Mouse (Mus musculus): ENCODE data around the gene Vcp. TPM values are rescaled to one million over a fixed set of nuclear protein-coding genes. Genes with fewer than 3 reads are reported as not detected.

Vcp gene
- polyA plus RNA-seq, 1 experiment: 319 TPM

DNA sequence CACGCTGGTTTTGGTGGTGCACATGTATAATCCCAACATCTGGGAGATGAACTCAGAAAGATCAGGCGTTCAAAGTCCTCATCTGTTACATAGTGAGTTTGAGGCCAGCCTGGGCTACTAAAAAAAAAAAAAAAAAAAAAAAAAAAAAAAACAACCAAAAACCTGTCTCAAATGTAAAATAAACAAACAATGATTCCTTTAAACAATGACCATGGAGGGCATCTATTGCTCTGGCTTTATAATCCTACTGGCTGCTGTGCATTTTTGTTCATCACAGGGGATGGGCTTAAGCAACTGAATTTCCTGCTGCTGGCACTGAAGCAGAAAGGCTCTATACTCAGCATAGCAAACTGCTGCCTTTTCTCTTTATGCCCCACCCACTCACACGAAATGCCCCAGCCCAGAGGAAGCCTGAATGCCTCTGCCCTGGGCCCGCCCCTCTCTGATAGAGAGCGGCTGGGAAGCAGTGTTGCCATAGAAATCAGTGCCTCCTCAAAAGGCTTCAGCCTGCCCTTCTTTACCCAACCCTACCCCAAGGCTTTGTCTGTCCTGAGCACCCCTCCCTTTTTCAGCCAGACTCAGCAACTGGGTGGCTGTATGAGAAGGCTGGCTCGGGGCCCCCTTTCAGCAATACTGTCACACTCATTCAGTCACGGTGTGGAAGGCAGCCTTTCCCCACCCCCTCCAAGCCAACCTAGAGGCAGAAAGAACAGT is 43.5 kb upstream of the Vcp start:
- H3K27me3 ChIP-seq (ENCODE audit: control insufficient read depth, insufficient read depth, insufficient read length): no peaks in the 10 kb centered on the region

DNA sequence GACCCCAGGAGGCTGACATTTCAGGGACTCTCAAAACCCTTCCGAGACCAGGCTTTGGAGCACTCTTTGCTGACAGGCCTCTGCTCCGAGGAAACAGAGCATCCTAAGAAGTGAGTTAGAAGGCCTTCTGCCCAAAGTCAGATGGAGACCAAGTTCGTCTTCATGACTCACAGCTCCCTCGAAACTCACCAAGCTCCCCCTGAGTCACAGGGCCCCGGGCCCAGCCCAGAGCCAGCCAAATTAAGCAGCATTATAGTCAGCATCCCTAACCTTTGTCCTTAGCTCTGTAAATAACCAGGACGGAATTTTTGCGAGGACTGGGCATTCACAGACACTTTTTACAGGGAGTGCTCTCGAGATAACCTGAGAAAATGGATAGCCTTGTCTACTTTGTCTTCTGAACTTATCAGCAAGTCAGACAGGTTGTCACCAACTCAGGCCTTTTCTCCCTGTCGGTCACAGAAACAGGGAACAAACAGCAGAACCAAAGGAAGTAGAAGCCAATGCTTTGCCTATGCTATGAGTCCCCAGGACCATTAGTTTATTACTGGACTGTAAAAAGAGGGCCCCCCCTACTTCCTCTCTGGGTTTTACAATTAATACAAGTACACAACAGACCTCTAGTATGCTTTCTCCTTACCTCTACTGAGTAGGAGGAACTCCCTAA is 40.7 kb upstream of the Vcp start:
- no peak overlapping the region for H3ac ChIP-seq (ENCODE audit: control insufficient read depth, insufficient read length, low read depth)
- no peaks in the 10 kb centered on the region for H3K79me3 ChIP-seq (ENCODE audit: low read depth)
- no peaks in the 10 kb centered on the region for H3K79me2 ChIP-seq (ENCODE audit: control insufficient read depth, insufficient read depth)
- H3K4me3 ChIP-seq (ENCODE audit: insufficient read depth, poor library complexity, severe bottlenecking): no peak overlapping the region
- no peaks in the 10 kb centered on the region for H3K36me3 ChIP-seq (ENCODE audit: control insufficient read depth, insufficient read depth)
- TF ChIP-seq CTCF (IDR thresholded peaks at IDR 0.05; ENCODE audit: control insufficient read depth, insufficient read depth, insufficient read length): no peak
- no peak for TF ChIP-seq CEBPB (IDR thresholded peaks at IDR 0.05; ENCODE audit: low read depth)
- no peak for TF ChIP-seq USF1 (IDR thresholded peaks at IDR 0.05; ENCODE audit: low read depth)
- no peak for TF ChIP-seq MYOD1 (IDR thresholded peaks at IDR 0.05; ENCODE audit: control insufficient read depth, insufficient read length, low read depth)
- TF ChIP-seq MYOG (IDR thresholded peaks at IDR 0.05; ENCODE audit: control insufficient read depth, extremely low read depth, insufficient read length): no peak
- no peak for TF ChIP-seq FOSL1 (IDR thresholded peaks at IDR 0.05; ENCODE audit: insufficient read depth, low read length, poor library complexity, severe bottlenecking)
- no peak for TF ChIP-seq MAX (IDR thresholded peaks at IDR 0.05)
- H3K27me3 ChIP-seq (ENCODE audit: control insufficient read depth, insufficient read depth, insufficient read length): no peaks in the 10 kb centered on the region

More for the DNA sequence above, 43.5 kb upstream of the Vcp start:
- H3K79me2 ChIP-seq (ENCODE audit: control insufficient read depth, insufficient read depth): no peaks in the 10 kb centered on the region
- H3ac ChIP-seq (ENCODE audit: control insufficient read depth, insufficient read length, low read depth): no peak overlapping the region
- no peak overlapping the region for H3K4me3 ChIP-seq (ENCODE audit: insufficient read depth, poor library complexity, severe bottlenecking)
- no peaks in the 10 kb centered on the region for H3K79me3 ChIP-seq (ENCODE audit: low read depth)
- TF ChIP-seq FOSL1 (IDR thresholded peaks at IDR 0.05; ENCODE audit: insufficient read depth, low read length, poor library complexity, severe bottlenecking): no peak
- TF ChIP-seq CTCF (IDR thresholded peaks at IDR 0.05; ENCODE audit: control insufficient read depth, insufficient read depth, insufficient read length): no peak
- TF ChIP-seq CEBPB (IDR thresholded peaks at IDR 0.05; ENCODE audit: low read depth): no peak
- TF ChIP-seq MYOG (IDR thresholded peaks at IDR 0.05; ENCODE audit: control insufficient read depth, extremely low read depth, insufficient read length): no peak
- TF ChIP-seq MAX (IDR thresholded peaks at IDR 0.05): no peak
- no peaks in the 10 kb centered on the region for H3K36me3 ChIP-seq (ENCODE audit: control insufficient read depth, insufficient read depth)

GRCm38 (mm10) chr4:43040114-43040572 is 39.8 kb upstream of the Vcp start:
- Histone ChIP-seq H3K36me3 (ENCODE audit: control insufficient read depth, insufficient read depth) (no peaks in the 10 kb centered on the region), H3K4me3 (ENCODE audit: insufficient read depth, poor library complexity, severe bottlenecking) (peak overlapping the region; percentile 29), H3ac (ENCODE audit: control insufficient read depth, insufficient read length, low read depth) (peak overlapping the region; percentile 8), H3K27me3 (ENCODE audit: control insufficient read depth, insufficient read depth, insufficient read length) (no peaks in the 10 kb centered on the region), H3K79me3 (ENCODE audit: low read depth) (no peaks in the 10 kb centered on the region), H3K79me2 (ENCODE audit: control insufficient read depth, insufficient read depth) (no peaks in the 10 kb centered on the region)
- no peak for TF ChIP-seq CEBPB (IDR thresholded peaks at IDR 0.05; ENCODE audit: low read depth)
- no peak for TF ChIP-seq MYOD1 (IDR thresholded peaks at IDR 0.05; ENCODE audit: control insufficient read depth, insufficient read length, low read depth)
- no peak for TF ChIP-seq CTCF (IDR thresholded peaks at IDR 0.05; ENCODE audit: control insufficient read depth, insufficient read depth, insufficient read length)
- no peak for TF ChIP-seq FOSL1 (IDR thresholded peaks at IDR 0.05; ENCODE audit: insufficient read depth, low read length, poor library complexity, severe bottlenecking)
- TF ChIP-seq MAX (IDR thresholded peaks at IDR 0.05): no peak
- no peak for TF ChIP-seq MYOG (IDR thresholded peaks at IDR 0.05; ENCODE audit: control insufficient read depth, extremely low read depth, insufficient read length)
- TF ChIP-seq USF1 (IDR thresholded peaks at IDR 0.05; ENCODE audit: low read depth): no peak

- no peaks in the 10 kb centered on the region for H3K79me2 ChIP-seq (ENCODE audit: control insufficient read depth, insufficient read depth)
- peak overlapping the region; percentile 29 for H3K4me3 ChIP-seq (ENCODE audit: insufficient read depth, poor library complexity, severe bottlenecking)
- no peak for TF ChIP-seq MYOG (IDR thresholded peaks at IDR 0.05; ENCODE audit: control insufficient read depth, extremely low read depth, insufficient read length)
- TF ChIP-seq MAX (IDR thresholded peaks at IDR 0.05): no peak
- TF ChIP-seq MYOD1 (IDR thresholded peaks at IDR 0.05; ENCODE audit: control insufficient read depth, insufficient read length, low read depth): no peak
- TF ChIP-seq USF1 (IDR thresholded peaks at IDR 0.05; ENCODE audit: low read depth): no peak
- no peak for TF ChIP-seq CEBPB (IDR thresholded peaks at IDR 0.05; ENCODE audit: low read depth)
- no peak for TF ChIP-seq FOSL1 (IDR thresholded peaks at IDR 0.05; ENCODE audit: insufficient read depth, low read length, poor library complexity, severe bottlenecking)
- no peak for TF ChIP-seq CTCF (IDR thresholded peaks at IDR 0.05; ENCODE audit: control insufficient read depth, insufficient read depth, insufficient read length)
- no peaks in the 10 kb centered on the region for H3K27me3 ChIP-seq (ENCODE audit: control insufficient read depth, insufficient read depth, insufficient read length)
- H3K79me3 ChIP-seq (ENCODE audit: low read depth): no peaks in the 10 kb centered on the region
- H3K36me3 ChIP-seq (ENCODE audit: control insufficient read depth, insufficient read depth): no peaks in the 10 kb centered on the region
- peak overlapping the region; percentile 8 for H3ac ChIP-seq (ENCODE audit: control insufficient read depth, insufficient read length, low read depth)
These were observed 39.3 kb upstream of the Vcp start for GRCm38 (mm10) chr4:43039609-43040008.

- TF ChIP-seq MAX (IDR thresholded peaks at IDR 0.05): peak; percentile 42
- no peak for TF ChIP-seq USF1 (IDR thresholded peaks at IDR 0.05; ENCODE audit: low read depth)
- TF ChIP-seq CEBPB (IDR thresholded peaks at IDR 0.05; ENCODE audit: low read depth): no peak
- TF ChIP-seq CTCF (IDR thresholded peaks at IDR 0.05; ENCODE audit: control insufficient read depth, insufficient read depth, insufficient read length): no peak
- TF ChIP-seq MYOD1 (IDR thresholded peaks at IDR 0.05; ENCODE audit: control insufficient read depth, insufficient read length, low read depth): peak; percentile 92
- no peak for TF ChIP-seq MYOG (IDR thresholded peaks at IDR 0.05; ENCODE audit: control insufficient read depth, extremely low read depth, insufficient read length)
- TF ChIP-seq FOSL1 (IDR thresholded peaks at IDR 0.05; ENCODE audit: insufficient read depth, low read length, poor library complexity, severe bottlenecking): no peak
- Histone ChIP-seq H3K79me3 (ENCODE audit: low read depth) (no peaks in the 10 kb centered on the region), H3ac (ENCODE audit: control insufficient read depth, insufficient read length, low read depth) (peak overlapping the region; percentile 18), H3K36me3 (ENCODE audit: control insufficient read depth, insufficient read depth) (no peaks in the 10 kb centered on the region), H3K79me2 (ENCODE audit: control insufficient read depth, insufficient read depth) (no peaks in the 10 kb centered on the region), H3K27me3 (ENCODE audit: control insufficient read depth, insufficient read depth, insufficient read length) (no peaks in the 10 kb centered on the region), H3K4me3 (ENCODE audit: insufficient read depth, poor library complexity, severe bottlenecking) (no peak overlapping the region)
These were observed 38.5 kb upstream of the Vcp start for GRCm38 (mm10) chr4:43038567-43039495.

Measured in C2C12 (cell line).